Mouse (Mus musculus) heart, adult 2 months (tissue): Measurements from ENCODE around the gene Ryr1.
A peak's percentile ranks its signal among the peaks of the same experiment; 100 is the strongest.

Experiments
- CTCF ChIP-seq: fragments of 200-600 bp; IDR thresholded peaks from 2 replicates; pipeline ENCODE4 v1.8.1; 2022; ENCODE audit warnings: antibody characterized with exemption, mild to moderate bottlenecking, moderate library complexity
- POLR2A ChIP-seq: fragments of 200-500 bp; IDR thresholded peaks from 2 replicates; pipeline ENCODE4 v1.6.1; 2011; ENCODE audit warnings: mild to moderate bottlenecking, low read depth, low read length, control low read depth; ENCODE audit not compliant: insufficient read depth

DNA sequence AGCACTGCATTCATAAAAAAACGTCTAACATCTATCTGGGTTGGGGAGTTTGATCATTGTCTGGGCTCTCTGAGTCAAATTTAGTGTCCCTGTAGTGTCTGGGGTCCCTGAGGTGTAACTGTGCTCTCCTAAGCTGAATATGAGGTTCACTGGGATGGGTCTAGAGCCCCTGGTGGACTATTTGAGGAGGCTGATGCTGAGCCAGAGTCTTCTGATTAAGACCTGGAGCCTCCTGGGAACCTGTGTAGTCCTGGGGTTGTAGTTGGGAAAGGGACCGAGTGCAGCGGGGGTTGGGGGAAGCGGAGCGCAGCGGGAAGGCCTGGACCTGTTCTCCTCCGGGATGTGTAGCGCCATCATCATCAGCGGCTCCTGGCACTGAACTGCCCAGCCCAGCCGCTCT is 38.1 kb downstream of the Ryr1 start:
- TF ChIP-seq POLR2A (no peak), CTCF (peak; percentile 9; the same call in 1 of the 2 replicates)
